Mouse (Mus musculus): ENCODE data around the gene Stfa3.
"Not testable (repeated sequence)": the region's sequence is repeated elsewhere in the genome, so short reads cannot be mapped to it uniquely, and the experiment has no call there.

Gene Stfa3

DNA sequence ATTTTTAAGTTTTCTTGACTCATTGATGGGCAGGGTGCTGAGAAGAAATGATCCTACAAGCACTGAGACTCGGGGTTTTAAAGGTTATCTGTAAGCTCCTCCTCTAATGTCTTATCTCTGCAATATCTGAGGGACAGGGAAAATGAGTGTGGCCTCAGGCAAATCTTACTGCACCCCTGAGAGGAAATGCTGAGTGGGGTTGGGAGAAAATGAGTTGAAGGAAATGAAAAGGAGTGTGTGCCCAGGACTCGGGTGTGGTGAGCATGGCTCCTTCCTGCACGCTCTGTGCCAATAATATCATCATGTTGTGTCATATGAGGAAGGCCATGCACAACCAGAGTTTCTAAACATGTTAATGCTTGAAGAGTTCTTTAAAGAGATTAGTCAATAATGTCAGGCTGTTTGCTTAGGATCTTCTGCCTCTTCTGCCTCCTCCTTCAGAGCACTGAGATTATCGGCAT, at the start of gene Stfa3:
Gene Stfa3 (minus strand): TSS at position 51 of the 461 bp plus-strand sequence.
- DNase-seq = no peak

- no peak for DNase-seq
Observed at GRCm38 (mm10) chr16:36502286-36502685, 47.1 kb upstream of the Stfa3 start.

DNA sequence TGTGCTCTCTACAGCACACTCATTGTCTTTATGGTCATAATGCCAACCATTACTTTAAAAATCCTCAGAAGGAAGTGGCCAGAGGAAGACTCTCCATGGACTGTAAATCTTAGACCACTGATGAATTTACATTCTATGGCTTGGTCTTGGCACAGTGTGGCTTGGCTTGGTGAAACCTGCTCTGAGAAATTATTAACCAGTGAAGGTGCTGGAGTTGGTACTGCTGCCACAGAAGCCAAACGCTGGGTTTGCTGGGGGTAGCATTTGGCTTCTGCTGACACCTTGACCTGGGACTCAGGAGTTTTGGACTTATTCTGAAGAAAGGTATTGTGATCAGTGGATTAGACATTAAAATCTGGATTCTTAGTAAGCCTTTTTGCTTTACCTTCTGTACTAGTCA, 37.2 kb upstream of the Stfa3 start:
- no peak for DNase-seq

GRCm38 (mm10) chr16:36476866-36477265, 21.7 kb upstream of the Stfa3 start:
- DNase-seq = no peak

DNA sequence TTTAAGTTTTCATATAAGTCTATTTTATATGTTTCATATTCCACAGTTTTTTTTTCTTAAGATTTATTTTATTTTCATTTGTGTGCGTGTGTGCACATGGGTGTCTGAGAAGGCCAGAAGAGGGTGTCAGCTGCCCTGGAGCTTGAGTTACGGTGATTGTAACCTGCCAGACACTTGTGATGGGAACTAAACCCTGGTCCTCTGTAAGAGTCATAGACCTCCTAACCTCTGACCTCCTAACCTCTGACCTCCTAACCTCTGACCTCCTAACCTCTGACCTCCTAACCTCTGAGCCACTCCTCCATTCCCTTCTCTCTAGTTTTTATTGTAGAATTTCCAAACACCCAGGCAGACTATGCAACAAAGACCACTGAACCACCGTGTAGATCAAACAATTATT, 20.3 kb upstream of the Stfa3 start:
- no peak for DNase-seq

DNA sequence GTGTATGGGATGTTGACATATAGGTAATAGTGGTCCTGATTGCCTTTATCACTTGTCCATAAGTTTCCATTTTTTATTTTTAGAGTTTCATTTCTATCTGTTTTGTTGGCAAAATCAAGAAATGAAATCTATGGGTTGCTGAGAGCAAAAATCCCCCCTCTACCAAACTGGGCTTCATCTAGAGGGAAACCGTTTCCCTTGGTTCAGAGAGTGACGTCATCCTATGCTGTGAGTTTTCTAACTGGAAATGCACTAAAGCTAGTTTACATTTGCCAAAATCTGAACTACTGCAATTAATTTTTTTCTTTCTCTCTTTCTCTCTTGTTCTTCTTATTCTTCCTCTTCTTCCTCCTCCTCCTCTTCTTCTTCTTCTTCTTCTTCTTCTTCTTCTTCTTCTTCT, 19.7 kb upstream of the Stfa3 start:
- DNase-seq = no peak

GRCm38 (mm10) chr16:36473217-36474216, 18.3 kb upstream of the Stfa3 start:
- DNase-seq = no peak

- no peak for DNase-seq
Observed at GRCm38 (mm10) chr16:36471066-36471633, 16.0 kb upstream of the Stfa3 start.

DNA sequence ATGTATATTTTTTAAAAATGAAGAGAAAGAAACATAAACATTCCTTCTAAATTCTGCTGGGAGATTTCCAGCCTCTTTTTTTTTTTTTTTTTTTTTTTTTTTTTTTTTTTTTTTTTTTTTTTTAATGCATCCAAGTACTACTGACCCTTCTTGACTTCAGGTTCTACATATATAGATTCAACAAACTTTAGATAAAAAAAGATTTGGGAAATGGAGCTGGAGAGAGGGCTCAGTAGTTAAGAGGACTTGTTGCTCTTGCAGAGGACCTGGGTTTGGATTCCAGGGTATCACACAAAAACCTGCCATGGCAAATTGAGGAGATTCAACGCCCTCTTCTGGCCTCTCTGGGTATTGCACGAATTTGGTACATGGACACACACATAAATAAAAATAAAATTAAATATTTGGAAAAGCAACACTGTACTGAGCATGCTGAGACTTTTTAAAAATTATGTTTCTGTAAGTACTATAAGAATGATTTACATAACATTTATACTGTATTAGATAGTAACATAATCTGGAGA, 14.8 kb upstream of the Stfa3 start:
- DNase-seq = no peak

- no peak for DNase-seq
Observed at GRCm38 (mm10) chr16:36469367-36469766, 14.2 kb upstream of the Stfa3 start.

GRCm38 (mm10) chr16:36468862-36469261, 13.7 kb upstream of the Stfa3 start:
- no peak for DNase-seq

GRCm38 (mm10) chr16:36467936-36468335, 12.7 kb upstream of the Stfa3 start:
- DNase-seq = no peak

- DNase-seq = no peak
Observed at GRCm38 (mm10) chr16:36465436-36465835, 10.2 kb upstream of the Stfa3 start.

DNA sequence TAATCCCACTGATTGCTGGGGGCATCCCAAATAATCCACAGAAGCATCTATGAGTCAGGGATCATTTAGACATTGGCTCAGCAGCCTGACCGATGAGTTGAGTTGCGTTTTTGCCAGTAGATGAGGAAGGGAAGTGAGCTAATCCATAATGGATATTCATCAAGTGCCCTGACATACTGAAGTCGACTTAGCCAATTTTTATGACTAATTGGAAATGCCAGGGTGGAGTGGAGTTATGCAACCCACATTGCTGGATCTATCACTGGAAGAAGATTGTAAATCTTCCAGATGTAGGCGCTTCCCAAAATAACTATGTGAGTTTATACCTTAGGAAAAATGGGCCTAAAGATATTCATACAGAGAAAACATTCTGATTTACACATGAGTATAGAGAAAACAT, 8.9 kb upstream of the Stfa3 start:
- no peak for DNase-seq

DNA sequence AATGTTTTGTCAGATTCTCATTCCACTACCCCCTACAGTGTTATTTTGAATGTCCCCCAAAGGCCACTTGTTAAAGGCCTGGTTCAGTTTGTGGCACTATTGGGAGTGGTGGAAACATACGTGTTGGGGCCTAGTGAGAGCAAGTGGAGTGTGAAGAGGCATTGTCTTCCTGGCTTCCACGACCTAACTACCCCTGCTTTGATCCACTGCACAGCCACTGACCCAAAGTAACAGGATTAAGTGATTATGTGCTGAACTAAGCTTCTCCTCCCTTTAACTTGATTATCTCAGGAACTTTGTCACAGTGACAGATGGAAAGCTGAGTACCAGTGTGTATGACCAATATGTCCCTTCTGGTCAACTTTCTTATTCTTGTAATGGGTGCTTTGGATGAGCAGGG, 5.2 kb upstream of the Stfa3 start:
- no peak for DNase-seq

DNA sequence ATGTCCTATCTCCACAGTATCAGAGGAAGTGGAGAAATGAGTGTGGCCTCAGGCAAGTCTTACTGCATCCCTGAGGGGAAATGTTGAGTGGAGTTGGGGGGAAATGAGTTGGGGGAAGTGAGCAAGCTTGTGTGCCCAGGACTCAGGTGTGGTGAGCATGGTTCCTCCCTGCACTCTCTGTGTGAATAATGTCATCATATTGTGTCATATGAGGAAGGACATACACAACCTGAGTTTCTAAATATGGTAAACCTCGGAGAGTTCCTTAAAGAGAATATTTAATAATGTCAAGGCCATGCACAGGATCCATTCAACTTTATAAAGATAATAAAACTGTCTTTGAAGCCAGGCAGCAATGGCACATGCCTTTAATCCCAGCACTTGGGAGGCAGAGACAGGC, 34.2 kb downstream of the Stfa3 start:
- not testable (repeated sequence) for DNase-seq

DNA sequence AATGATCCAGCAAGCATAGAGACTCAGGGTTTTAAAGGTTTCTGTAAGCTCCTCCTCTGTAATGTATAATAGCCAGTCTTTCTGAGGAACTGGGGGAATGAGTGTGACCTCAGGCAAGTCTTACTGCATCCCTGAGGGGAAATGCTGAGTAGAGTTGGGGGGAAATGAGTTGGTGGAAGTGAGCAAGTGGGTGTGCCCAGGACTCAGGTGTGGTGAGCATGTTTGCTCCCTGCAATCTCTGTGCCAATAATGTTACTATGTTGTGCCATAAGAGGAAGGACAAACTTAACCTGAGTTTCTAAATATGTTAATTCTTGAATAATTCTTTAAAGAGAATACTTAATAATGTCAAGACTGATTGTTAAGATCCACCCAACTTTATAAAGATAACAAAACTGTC, 46.8 kb downstream of the Stfa3 start, which contains the start of gene Stfa2:
Gene Stfa2 (minus strand): TSS at position 101 of the 400 bp plus-strand sequence.
- DNase-seq = no peak

Data from cerebellum, adult 11-12 months (tissue).